Mouse (Mus musculus): ENCODE data around the gene Aimp2. TPM values are rescaled to one million over a fixed set of nuclear protein-coding genes. Genes with fewer than 3 reads are reported as not detected.
A peak's percentile ranks its signal among the peaks of the same experiment; 100 is the strongest.

Aimp2 gene
- polyA plus RNA-seq, 1 experiment from 2014 or later = 101 TPM

- WGBS = 91% methylated on average over 9 of the region's 9 CpGs
- ATAC-seq (ENCODE audit: low FRiP score) (no peak), DNase-seq (ENCODE audit: low spot score, missing footprints) (no peak)
- Histone ChIP-seq H3K4me3 (ENCODE audit: low read depth, low read length) (no peak overlapping the region), H3K9me3 (ENCODE audit: control insufficient read depth, low read length) (no peaks in the 10 kb centered on the region), H3K4me2 (no peak overlapping the region), H3K27me3 (ENCODE audit: control insufficient read depth, insufficient read depth, low read length) (no peaks in the 10 kb centered on the region), H3K4me1 (ENCODE audit: control insufficient read depth, insufficient read depth, low read length) (no peaks in the 10 kb centered on the region), H3K9ac (ENCODE audit: low read length) (no peak overlapping the region), H3K27ac (ENCODE audit: low read depth, low read length) (no peak overlapping the region), H3K36me3 (ENCODE audit: control insufficient read depth, insufficient read depth, low read length) (peaks cover 15% of the 10 kb centered on the region; the same call in 1 of the 2 replicates)
Observed at GRCm38 (mm10) chr5:143916221-143916620, 6.6 kb upstream of the Aimp2 start.

- H3K36me3 ChIP-seq (ENCODE audit: control insufficient read depth, insufficient read depth, low read length) = peaks cover 7% of the 10 kb centered on the region; the same call in 1 of the 2 replicates
- H3K9ac ChIP-seq (ENCODE audit: low read length) = peak overlapping the region; percentile 68
- no peaks in the 10 kb centered on the region for H3K27me3 ChIP-seq (ENCODE audit: control insufficient read depth, insufficient read depth, low read length)
- 2% methylated on average over 9 of the region's 9 CpGs for whole genome bisulfite sequencing
- peak overlapping the region; percentile 71 for H3K4me3 ChIP-seq (ENCODE audit: low read depth, low read length)
- no peak overlapping the region; the same call in 1 of the 2 replicates for H3K27ac ChIP-seq (ENCODE audit: low read depth, low read length)
- no peak for ATAC-seq (ENCODE audit: low FRiP score)
- peaks cover 15% of the 10 kb centered on the region for H3K4me1 ChIP-seq (ENCODE audit: control insufficient read depth, insufficient read depth, low read length)
- peak overlapping the region; percentile 62 for H3K4me2 ChIP-seq
- H3K9me3 ChIP-seq (ENCODE audit: control insufficient read depth, low read length) = no peaks in the 10 kb centered on the region
- DNase-seq (ENCODE audit: low spot score, missing footprints) = peak; percentile 91
Observed at GRCm38 (mm10) chr5:143908926-143909325, 721 bp downstream of the Aimp2 start.

GRCm38 (mm10) chr5:143906429-143906828 is 3.2 kb downstream of the Aimp2 start:
- peaks cover 22% of the 10 kb centered on the region for H3K36me3 ChIP-seq (ENCODE audit: control insufficient read depth, insufficient read depth, low read length)
- no peak for ATAC-seq (ENCODE audit: low FRiP score)
- 88% methylated on average over 8 of the region's 8 CpGs for WGBS

GRCm38 (mm10) chr5:143903813-143904212 is 5.8 kb downstream of the Aimp2 start:
- Histone ChIP-seq H3K36me3 (ENCODE audit: control insufficient read depth, insufficient read depth, low read length) (peaks cover 22% of the 10 kb centered on the region), H3K4me2 (no peak overlapping the region), H3K27me3 (ENCODE audit: control insufficient read depth, insufficient read depth, low read length) (no peaks in the 10 kb centered on the region), H3K27ac (ENCODE audit: low read depth, low read length) (no peak overlapping the region), H3K9me3 (ENCODE audit: control insufficient read depth, low read length) (no peaks in the 10 kb centered on the region), H3K9ac (ENCODE audit: low read length) (no peak overlapping the region), H3K4me3 (ENCODE audit: low read depth, low read length) (no peak overlapping the region), H3K4me1 (ENCODE audit: control insufficient read depth, insufficient read depth, low read length) (peaks cover 7% of the 10 kb centered on the region)
- WGBS = 92% methylated on average over 4 of the region's 4 CpGs
- DNase-seq (ENCODE audit: low spot score, missing footprints) (peak; percentile 41), ATAC-seq (ENCODE audit: low FRiP score) (no peak)

More at GRCm38 (mm10) chr5:143906429-143906828, 3.2 kb downstream of the Aimp2 start:
- H3K9ac ChIP-seq (ENCODE audit: low read length) = no peak overlapping the region
- peaks cover 15% of the 10 kb centered on the region for H3K4me1 ChIP-seq (ENCODE audit: control insufficient read depth, insufficient read depth, low read length)
- H3K27ac ChIP-seq (ENCODE audit: low read depth, low read length) = no peak overlapping the region
- no peak for DNase-seq (ENCODE audit: low spot score, missing footprints)
- no peak overlapping the region for H3K4me3 ChIP-seq (ENCODE audit: low read depth, low read length)
- no peaks in the 10 kb centered on the region for H3K27me3 ChIP-seq (ENCODE audit: control insufficient read depth, insufficient read depth, low read length)
- H3K9me3 ChIP-seq (ENCODE audit: control insufficient read depth, low read length) = no peaks in the 10 kb centered on the region
- no peak overlapping the region for H3K4me2 ChIP-seq

DNA sequence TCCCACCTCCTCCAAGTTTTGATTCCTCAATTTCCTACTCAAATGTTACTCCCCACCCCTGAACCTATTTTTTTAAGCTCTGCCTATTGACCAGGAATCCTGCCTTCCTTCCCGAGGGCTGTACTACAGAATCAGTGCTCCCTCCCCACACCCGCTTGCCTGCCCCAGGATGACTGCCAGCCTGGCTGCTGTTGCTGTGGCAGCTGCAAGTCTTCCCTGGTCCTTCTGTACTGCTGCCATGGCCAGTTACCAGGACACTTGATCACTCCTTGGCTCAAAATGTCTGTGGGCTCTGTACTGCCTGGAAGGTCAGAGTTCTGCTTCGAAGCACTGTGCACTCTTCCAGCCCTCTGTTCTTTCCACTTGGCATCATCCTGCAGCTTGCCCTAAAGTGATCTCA is 7.5 kb downstream of the Aimp2 start:
- no peak for ATAC-seq (ENCODE audit: low FRiP score)

GRCm38 (mm10) chr5:143897635-143898330 is 11.9 kb downstream of the Aimp2 start, which contains the start of gene Ankrd61:
Gene Ankrd61, minus strand, starts transcription at chr5:143897685.
- ATAC-seq (ENCODE audit: low FRiP score) = no peak
- Histone ChIP-seq H3K9me3 (ENCODE audit: control insufficient read depth, low read length) (no peaks in the 10 kb centered on the region), H3K36me3 (ENCODE audit: control insufficient read depth, insufficient read depth, low read length) (peaks cover 14% of the 10 kb centered on the region), H3K27me3 (ENCODE audit: control insufficient read depth, insufficient read depth, low read length) (no peaks in the 10 kb centered on the region), H3K4me1 (ENCODE audit: control insufficient read depth, insufficient read depth, low read length) (no peaks in the 10 kb centered on the region), H3K27ac (ENCODE audit: low read depth, low read length) (no peak within 1 kb of the TSS), H3K9ac (ENCODE audit: low read length) (no peak within 1 kb of the TSS), H3K4me2 (no peak within 1 kb of the TSS), H3K4me3 (ENCODE audit: low read depth, low read length) (no peak within 1 kb of the TSS)
- DNase-seq (ENCODE audit: low spot score, missing footprints) = peak; percentile 62
- 86% methylated on average over 14 of the region's 14 CpGs for WGBS

More for the DNA sequence above, 7.5 kb downstream of the Aimp2 start:
- Histone ChIP-seq H3K4me1 (ENCODE audit: control insufficient read depth, insufficient read depth, low read length) (no peaks in the 10 kb centered on the region), H3K36me3 (ENCODE audit: control insufficient read depth, insufficient read depth, low read length) (peaks cover 28% of the 10 kb centered on the region), H3K27me3 (ENCODE audit: control insufficient read depth, insufficient read depth, low read length) (no peaks in the 10 kb centered on the region), H3K27ac (ENCODE audit: low read depth, low read length) (no peak overlapping the region), H3K9me3 (ENCODE audit: control insufficient read depth, low read length) (no peaks in the 10 kb centered on the region), H3K9ac (ENCODE audit: low read length) (no peak overlapping the region), H3K4me3 (ENCODE audit: low read depth, low read length) (no peak overlapping the region), H3K4me2 (no peak overlapping the region)
- 86% methylated on average over 3 of the region's 3 CpGs for WGBS
- peak; percentile 59 for DNase-seq (ENCODE audit: low spot score, missing footprints)

DNA sequence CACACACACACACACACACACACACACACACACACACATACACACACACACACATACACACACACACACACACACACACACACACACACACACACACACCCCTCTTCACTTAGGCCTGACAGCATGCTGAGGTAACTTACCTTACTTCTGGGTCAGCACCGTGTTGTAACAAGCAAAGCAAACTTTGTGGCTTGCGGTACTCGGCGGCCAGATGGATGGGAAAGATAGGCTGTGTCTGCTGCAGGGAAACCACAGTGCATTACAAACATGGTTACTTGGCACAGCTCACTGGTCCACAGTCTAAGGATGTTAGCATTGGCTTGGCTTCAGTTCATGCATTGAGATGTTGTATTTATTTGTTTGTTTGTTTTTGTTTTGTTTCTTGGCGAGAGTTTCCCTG is 16.3 kb downstream of the Aimp2 start:
- ATAC-seq (ENCODE audit: low FRiP score) = no peak
- Histone ChIP-seq H3K36me3 (ENCODE audit: control insufficient read depth, insufficient read depth, low read length) (peaks cover 13% of the 10 kb centered on the region; the same call in 1 of the 2 replicates), H3K9ac (ENCODE audit: low read length) (no peak overlapping the region), H3K4me1 (ENCODE audit: control insufficient read depth, insufficient read depth, low read length) (no peaks in the 10 kb centered on the region), H3K27me3 (ENCODE audit: control insufficient read depth, insufficient read depth, low read length) (no peaks in the 10 kb centered on the region), H3K4me2 (no peak overlapping the region), H3K27ac (ENCODE audit: low read depth, low read length) (no peak overlapping the region), H3K4me3 (ENCODE audit: low read depth, low read length) (no peak overlapping the region), H3K9me3 (ENCODE audit: control insufficient read depth, low read length) (no peaks in the 10 kb centered on the region)
- no peak for DNase-seq (ENCODE audit: low spot score, missing footprints)
- 93% methylated on average over 5 of the region's 5 CpGs for WGBS

DNA sequence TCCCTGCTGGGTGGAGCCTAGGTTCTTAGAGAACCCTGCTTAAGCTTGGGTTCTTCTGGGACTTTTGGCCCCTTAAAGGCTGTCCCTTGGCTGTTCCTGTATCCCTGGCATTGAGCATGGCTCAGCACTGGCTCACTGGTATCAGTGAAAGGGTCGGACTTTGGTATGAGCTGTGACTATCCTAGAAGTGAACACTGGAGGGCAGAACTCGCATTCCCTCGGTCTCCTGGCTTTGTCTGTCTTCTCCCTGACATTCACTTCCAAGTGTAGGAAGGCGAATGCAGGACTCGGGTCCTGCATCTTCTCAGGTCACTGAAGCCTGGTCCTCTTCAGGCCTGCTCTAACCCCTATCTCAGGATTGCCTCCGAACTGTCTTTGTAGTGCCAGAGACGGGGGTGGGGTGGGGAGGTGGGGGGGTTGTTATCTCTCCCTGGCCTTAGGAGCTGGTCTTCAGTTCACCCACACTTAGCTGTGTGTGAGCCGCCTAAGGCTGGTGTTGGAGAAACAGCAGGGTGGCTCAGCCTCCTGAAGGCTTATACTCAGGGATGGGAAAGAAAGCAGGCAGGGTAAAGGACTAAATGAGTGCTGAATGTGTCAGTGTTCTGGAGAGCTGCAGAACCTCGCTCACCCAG is 17.3 kb downstream of the Aimp2 start:
- H3K9ac ChIP-seq (ENCODE audit: low read length) = no peak overlapping the region
- no peaks in the 10 kb centered on the region for H3K9me3 ChIP-seq (ENCODE audit: control insufficient read depth, low read length)
- no peaks in the 10 kb centered on the region for H3K27me3 ChIP-seq (ENCODE audit: control insufficient read depth, insufficient read depth, low read length)
- WGBS = 69% methylated on average over 9 of the region's 9 CpGs
- no peak overlapping the region for H3K27ac ChIP-seq (ENCODE audit: low read depth, low read length)
- H3K4me3 ChIP-seq (ENCODE audit: low read depth, low read length) = no peak overlapping the region
- no peak overlapping the region for H3K4me2 ChIP-seq
- no peak for ATAC-seq (ENCODE audit: low FRiP score)
- peaks cover 11% of the 10 kb centered on the region; the same call in 1 of the 2 replicates for H3K36me3 ChIP-seq (ENCODE audit: control insufficient read depth, insufficient read depth, low read length)
- no peaks in the 10 kb centered on the region for H3K4me1 ChIP-seq (ENCODE audit: control insufficient read depth, insufficient read depth, low read length)
- no peak for DNase-seq (ENCODE audit: low spot score, missing footprints)

GRCm38 (mm10) chr5:143890741-143891140 is 18.9 kb downstream of the Aimp2 start:
- ATAC-seq (ENCODE audit: low FRiP score) = no peak
- Histone ChIP-seq H3K4me3 (ENCODE audit: low read depth, low read length) (no peak overlapping the region), H3K9ac (ENCODE audit: low read length) (no peak overlapping the region), H3K9me3 (ENCODE audit: control insufficient read depth, low read length) (peaks cover 4% of the 10 kb centered on the region; the same call in 1 of the 2 replicates), H3K36me3 (ENCODE audit: control insufficient read depth, insufficient read depth, low read length) (peaks cover 20% of the 10 kb centered on the region), H3K27ac (ENCODE audit: low read depth, low read length) (no peak overlapping the region), H3K4me1 (ENCODE audit: control insufficient read depth, insufficient read depth, low read length) (no peaks in the 10 kb centered on the region), H3K4me2 (no peak overlapping the region), H3K27me3 (ENCODE audit: control insufficient read depth, insufficient read depth, low read length) (no peaks in the 10 kb centered on the region)
- no peak for DNase-seq (ENCODE audit: low spot score, missing footprints)
- 93% methylated on average over 6 of the region's 6 CpGs for WGBS

All from midbrain, embryonic 11.5 days (tissue).